Mouse (Mus musculus) adrenal gland (tissue): ENCODE data around the gene Nmnat1.
"Not testable (repeated sequence)": the region's sequence is repeated elsewhere in the genome, so short reads cannot be mapped to it uniquely, and the experiment has no call there.

Experiments used
- intact Hi-C: fragments of 180-260 bp; cut with DNase I; formaldehyde crosslinking; loops from one replicate; pipeline ENCODE4 v1.15.1; 2025

The Nmnat1 gene

DNA sequence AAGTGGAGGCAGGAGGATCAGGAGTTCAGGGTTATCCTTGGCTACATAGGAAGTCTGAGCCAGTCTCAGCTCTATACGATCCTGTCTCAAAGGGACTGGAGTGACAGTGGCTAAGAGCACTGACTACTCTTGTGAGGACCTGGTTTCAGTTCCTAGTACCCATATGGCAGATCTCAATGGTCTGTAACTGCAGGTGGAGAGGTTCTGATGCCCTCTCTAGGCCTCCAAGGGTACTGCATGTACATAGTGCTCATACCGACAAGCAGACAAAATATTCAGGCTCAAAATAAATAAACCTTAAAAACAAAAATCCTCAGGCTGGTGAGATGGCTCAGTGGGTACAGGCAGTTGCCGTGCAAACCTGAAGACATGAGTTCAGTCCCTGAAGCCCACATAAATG, 6.1 kb upstream of the Nmnat1 start:
- intact Hi-C loops: no loop called here

GRCm38 (mm10) chr4:149489415-149490240, 4.6 kb upstream of the Nmnat1 start:
- intact Hi-C loops: no loop called here

- intact Hi-C loops: no loop called here
Observed at GRCm38 (mm10) chr4:149487729-149488128, 2.7 kb upstream of the Nmnat1 start.

GRCm38 (mm10) chr4:149485825-149486206, 814 bp upstream of the Nmnat1 start:
- intact Hi-C loops: loop anchor here (2.0 kb wide), 1 partner anchor 57 kb away; no protein-coding TSS in a partner anchor

GRCm38 (mm10) chr4:149484566-149484965, 436 bp downstream of the Nmnat1 start:
- intact Hi-C loops: loop anchor here (2.0 kb wide), 1 partner anchor 58 kb away; no protein-coding TSS in a partner anchor

GRCm38 (mm10) chr4:149477078-149477477, 7.9 kb downstream of the Nmnat1 start, which contains the start of gene Tmem274:
Tmem274 (plus strand) TSS chr4:149477378.
- intact Hi-C loops: no loop called here

DNA sequence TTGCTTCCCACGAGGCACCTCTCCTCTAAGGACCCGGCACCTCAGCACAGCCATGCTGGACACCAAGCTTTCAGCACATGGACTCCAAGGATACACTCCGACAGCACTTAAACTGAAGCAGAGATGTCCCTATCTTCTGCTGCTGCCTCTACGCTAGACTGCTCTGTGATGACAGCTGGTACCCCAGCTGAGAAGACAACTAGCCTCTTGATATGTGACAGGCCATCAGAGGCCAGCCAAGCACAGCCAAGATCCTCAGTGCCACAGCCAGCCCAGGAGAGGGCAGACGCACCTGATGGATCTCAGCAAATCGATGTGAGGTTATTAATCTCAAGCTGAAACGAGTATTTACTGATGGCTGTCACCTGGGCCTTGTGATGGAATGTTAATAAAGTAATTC, 9.9 kb downstream of the Nmnat1 start:
- intact Hi-C loops: no loop called here

GRCm38 (mm10) chr4:149469557-149469956, 15.4 kb downstream of the Nmnat1 start:
- intact Hi-C loops: no loop called here

- intact Hi-C loops: no loop called here
Observed at GRCm38 (mm10) chr4:149463435-149463950, 21.5 kb downstream of the Nmnat1 start.

DNA sequence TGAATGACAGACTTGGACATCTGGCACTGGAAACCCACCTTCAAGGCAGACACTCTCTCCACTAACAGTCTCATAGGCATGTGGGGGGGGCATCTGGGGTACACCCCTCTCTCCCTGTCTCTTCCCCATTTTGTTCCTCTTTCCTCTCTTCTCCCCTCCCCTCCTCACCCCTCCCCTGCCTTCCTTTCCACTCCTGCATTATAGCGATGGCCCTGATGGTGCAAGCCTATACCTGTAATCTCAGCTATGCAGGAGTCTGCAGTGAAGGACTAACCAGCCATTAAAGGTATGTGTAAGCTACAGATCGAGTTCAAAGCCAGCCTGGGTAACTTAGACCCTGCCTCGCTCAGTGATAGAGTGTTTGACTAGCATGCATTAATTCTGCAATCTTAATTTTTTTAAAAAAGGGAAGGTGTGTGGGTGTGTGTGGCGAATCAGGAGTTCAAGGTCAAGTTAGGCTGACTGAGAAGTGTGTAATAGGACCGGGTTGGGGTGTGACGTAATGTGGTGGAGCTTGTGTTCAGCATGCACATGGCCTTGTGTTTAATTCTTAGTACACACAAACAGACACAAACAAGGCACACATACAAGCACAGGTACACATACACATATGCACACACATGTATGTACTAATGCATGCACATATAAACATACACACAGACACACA, 22.6 kb downstream of the Nmnat1 start:
- intact Hi-C loops: no loop called here

DNA sequence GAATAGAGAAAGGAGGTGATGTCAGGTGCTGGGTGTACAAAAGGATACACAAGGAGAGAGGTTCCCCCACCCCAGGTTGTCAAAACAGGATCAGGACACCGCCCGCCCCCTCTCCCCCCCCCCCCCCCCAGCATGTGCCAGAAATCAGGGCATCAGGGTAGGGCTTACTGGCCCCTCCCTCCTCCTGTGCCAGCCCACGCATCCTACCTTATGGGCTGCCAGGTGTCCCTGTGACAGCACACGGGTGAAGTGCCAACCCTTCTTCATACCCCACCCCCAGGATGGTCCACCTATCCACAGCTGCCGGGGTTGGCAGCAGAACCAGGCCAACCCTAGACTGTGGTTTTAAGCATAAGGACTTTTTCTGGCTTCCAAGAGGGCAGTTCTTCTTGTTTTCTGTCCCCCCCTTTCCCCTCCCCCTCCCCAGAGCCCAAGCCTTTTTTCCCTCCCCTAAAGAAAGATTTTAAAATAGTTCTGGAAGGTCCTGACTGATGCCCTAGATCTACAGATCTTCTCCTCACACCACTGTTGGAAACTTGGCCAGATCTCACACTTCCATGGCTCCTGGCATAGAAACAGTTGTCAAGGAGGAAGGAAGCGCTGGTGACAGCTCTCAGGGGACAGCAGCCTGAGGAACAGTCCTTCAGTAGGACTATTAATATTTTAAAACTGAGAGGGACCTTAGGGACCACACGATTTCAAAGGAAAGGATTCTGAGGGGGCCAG, 23.3 kb downstream of the Nmnat1 start:
- intact Hi-C loops: no loop called here

DNA sequence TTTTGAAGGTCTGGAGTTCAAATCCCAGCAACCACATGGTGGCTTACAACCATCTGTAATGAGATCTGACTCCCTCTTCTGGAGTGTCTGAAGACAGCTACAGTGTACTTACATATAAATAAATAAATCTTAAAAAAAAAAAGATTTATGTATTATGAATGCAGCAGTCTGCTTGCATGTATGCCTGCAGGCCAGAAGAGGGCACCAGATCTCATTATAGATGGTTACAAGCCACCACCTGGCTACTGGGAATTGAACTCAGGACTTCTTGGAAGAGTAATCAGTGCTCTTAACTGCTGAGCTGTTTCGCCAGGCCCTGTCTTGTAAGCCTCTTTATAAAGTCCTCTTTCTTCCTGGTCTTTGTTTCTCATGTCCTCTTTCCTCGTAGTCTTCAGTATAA, 24.5 kb downstream of the Nmnat1 start:
- intact Hi-C loops: not testable (repeated sequence)

- intact Hi-C loops: no loop called here
Observed at GRCm38 (mm10) chr4:149459425-149459824, 25.6 kb downstream of the Nmnat1 start.

DNA sequence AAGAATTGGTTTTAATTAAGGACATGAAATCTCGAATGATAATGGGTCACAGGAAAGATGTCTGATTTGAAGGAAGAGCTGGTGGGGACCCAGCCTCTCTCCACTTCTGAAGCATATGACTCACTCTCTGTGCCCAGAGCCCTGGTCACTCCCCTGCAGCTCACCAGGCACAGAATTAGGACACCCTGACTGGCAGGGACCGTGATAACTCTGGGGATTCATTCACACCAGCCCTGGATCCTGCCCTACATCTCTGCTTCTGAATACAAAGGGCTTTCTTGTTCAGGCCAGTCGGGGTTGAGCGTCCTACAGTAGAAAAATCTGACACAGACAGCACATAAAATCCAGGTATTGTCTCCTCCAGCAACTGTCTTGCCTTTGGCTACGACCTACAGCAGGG, 26.5 kb downstream of the Nmnat1 start:
- intact Hi-C loops: no loop called here

DNA sequence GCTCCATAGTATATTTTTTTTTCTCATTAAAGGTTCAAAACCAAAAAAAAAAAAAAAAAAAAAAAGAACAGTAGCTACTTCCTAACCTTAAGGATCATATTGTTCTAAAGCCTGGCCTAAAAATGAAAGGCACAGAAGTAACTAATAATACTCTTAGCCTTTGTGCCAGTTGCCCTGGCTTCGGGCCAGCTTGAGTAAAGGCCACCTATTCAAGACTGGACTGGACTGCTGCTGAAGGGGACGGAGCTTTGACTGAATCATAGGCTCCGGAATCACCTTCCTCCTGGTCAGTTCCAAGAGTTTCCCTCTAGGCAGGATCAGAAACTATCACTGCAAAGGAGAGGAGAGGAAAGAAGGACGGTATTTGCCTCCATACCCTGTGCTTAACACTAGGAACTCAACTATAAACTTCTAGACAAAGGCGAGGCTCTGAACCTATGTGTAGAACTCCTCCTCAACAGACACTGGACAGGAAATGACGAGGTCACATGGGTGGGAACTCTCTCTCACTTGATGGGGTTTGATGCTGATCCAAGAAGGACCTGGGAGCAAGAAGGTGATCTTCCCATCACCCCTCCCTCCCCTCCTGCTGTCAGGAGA, 27.1 kb downstream of the Nmnat1 start:
- intact Hi-C loops: no loop called here

DNA sequence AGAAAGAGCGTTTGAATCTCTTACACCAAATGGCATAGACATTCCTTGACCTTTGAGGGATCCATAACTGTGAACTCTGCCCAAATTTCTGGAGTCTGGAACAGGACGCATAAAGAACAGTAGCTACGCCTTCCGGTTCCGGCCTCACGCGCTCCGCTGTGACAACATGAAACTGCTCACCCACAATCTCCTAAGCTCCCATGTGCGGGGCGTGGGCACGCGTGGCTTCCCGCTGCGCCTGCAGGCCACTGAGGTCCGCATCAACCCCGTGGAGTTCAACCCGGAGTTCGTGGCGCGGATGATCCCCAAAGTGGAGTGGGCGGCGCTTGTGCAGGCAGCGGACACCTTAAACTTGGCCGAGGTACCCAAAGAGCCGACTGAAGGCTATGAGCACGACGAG, 27.8 kb downstream of the Nmnat1 start:
- intact Hi-C loops: not testable (repeated sequence)

- intact Hi-C loops: no loop called here
Observed at GRCm38 (mm10) chr4:149454879-149455278, 30.1 kb downstream of the Nmnat1 start, which contains the start of gene Rbp7. Rbp7 (minus strand) TSS chr4:149454978.

DNA sequence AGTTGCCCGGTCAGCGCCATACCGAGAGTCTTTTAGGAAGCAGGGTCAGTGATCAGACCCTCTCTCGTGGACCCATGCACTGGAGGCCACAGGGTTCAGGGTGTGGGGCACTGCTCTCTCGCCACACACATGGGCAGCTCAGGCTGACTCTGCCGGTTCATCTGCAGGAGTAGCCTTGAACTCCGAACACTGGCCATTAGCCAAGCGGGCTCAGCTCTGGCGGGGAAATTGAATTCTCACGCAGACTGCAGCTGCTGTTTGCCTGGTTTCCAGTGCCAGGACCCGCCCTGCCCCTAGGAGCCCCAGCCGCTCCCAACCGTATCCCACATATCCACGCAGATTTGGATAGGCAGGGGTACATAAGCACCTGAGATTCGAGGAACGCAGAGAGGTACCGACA, 30.7 kb downstream of the Nmnat1 start:
- intact Hi-C loops: no loop called here

- intact Hi-C loops: no loop called here
Observed at GRCm38 (mm10) chr4:149453656-149454055, 31.3 kb downstream of the Nmnat1 start.

DNA sequence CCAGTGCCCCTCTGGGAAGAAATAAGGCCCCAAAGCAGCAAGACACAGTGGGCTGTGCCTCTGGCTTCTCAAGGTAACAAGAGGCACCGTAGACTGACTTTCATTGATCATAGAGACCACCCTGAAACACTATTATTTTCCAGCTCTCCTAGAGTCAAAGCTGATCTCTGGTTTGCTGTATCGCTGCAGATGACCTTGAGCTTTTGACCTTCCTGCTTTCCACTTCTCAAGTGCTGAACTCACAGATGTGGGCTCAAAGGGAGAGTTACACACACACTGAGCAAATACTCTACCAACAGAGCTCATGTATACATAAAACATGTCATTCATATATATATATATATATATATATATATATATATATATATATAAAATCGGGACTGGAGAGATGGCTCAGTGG, 34.4 kb downstream of the Nmnat1 start:
- intact Hi-C loops: no loop called here

DNA sequence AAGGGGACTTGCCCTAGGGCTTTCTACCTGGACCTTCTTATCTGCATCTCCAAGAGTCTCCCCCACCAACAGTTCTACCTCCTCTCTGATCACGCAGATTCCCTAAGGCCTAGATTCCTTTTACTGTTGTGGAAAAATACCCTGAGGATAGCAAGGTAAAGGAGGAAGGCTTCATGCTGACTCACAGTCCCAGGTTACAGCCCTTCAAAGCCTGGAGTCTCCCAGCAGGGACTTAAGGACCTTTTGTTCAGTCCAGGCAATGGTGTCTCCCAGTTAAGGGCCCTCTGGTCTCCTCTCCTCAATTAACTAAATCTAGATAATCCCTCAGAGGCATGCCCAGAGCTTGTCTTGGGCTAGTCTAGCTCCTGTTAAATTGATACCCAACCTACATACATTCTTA, 38.7 kb downstream of the Nmnat1 start:
- intact Hi-C loops: no loop called here
